In genomic region chr10:83530384-83530967, GRCm38 (mm10) we compare ENCODE assay signal across 17 mouse cellular contexts. TPM values are rescaled to one million over a fixed set of nuclear protein-coding genes. Genes with fewer than 3 reads are reported as not detected.
DNase-seq lines count a peak whose midpoint lies in the region; ATAC-seq and TF ChIP-seq lines count a peak whose summit lies in the region.
"Had no signal": no experiment of that assay in that cellular context is flagged by ENCODE, and none has a peak within 500 bp of the region (broad histone marks: within the 10 kb centered on the region; RNA-seq: fewer than 3 reads in every experiment).

No protein-coding gene starts in this region.

- peaks cover 18% of the 10 kb centered on the region for H3K36me3 ChIP-seq in forebrain, postnatal 0 days (ENCODE audit: insufficient read depth)
- no peaks in the 10 kb centered on the region for H3K36me3 ChIP-seq in intestine, embryonic 16.5 days (ENCODE audit: control insufficient read depth, insufficient read depth, low read length)
- H3K36me3 ChIP-seq: embryonic facial prominence, embryonic 10.5 days; heart, embryonic 12.5 days; hindbrain, embryonic 10.5 days; intestine, embryonic 15.5 days had no signal

- peaks cover 12% of the 10 kb centered on the region for H3K4me1 ChIP-seq in forebrain, postnatal 0 days (ENCODE audit: insufficient read depth)
- 0 out of 2 replicates have a peak, but pooled peaks cover 3% of the 10 kb centered on the region for H3K4me1 ChIP-seq in intestine, embryonic 16.5 days (ENCODE audit: control insufficient read depth, insufficient read depth, low read length)

- DNase-seq in 3134 (ENCODE audit: extremely low read depth, insufficient read length, low spot score) (peak; percentile 60), MN1 (ENCODE audit: low spot score) (peak; percentile 76), adipocyte (ENCODE audit: low spot score) (peak; percentile 27)
- no peak for DNase-seq in forebrain, postnatal 0 days
- DNase-seq: adrenal gland, postnatal 25 days; cerebellum, adult 2 months; cerebellum, postnatal 10 days; gastrocnemius, postnatal 14 days had no signal

- WGBS in forebrain, postnatal 0 days, result 89% methylated on average over 6 of the region's 6 CpGs
- WGBS in intestine, embryonic 16.5 days, result 84% methylated on average over 6 of the region's 6 CpGs

- peak; percentile 53 for ATAC-seq in megakaryocyte progenitor cell, adult 5-6 weeks (replicated peaks; ENCODE audit: poor library complexity)
- ATAC-seq in forebrain, postnatal 0 days, result no peak
- no peak for ATAC-seq in frontal cortex, adult (ENCODE audit: low TSS enrichment)
- no peak for ATAC-seq in intestine, embryonic 16.5 days
- ATAC-seq: forebrain, embryonic 14.5 days; intestine, embryonic 15.5 days had no signal

- H3K4me2 ChIP-seq in forebrain, postnatal 0 days (ENCODE audit: low read depth), result no peak overlapping the region
- no peak overlapping the region for H3K4me2 ChIP-seq in intestine, embryonic 16.5 days (ENCODE audit: low read depth, low read length)
- H3K4me2 ChIP-seq: heart, embryonic 12.5 days; hindbrain, embryonic 14.5 days; intestine, embryonic 15.5 days had no signal

- no peaks in the 10 kb centered on the region for H3K9me3 ChIP-seq in forebrain, postnatal 0 days (ENCODE audit: low read length)
- H3K9me3 ChIP-seq in intestine, embryonic 16.5 days (ENCODE audit: control insufficient read depth, low read length), result no peaks in the 10 kb centered on the region
- H3K9me3 ChIP-seq: embryonic facial prominence, embryonic 10.5 days; heart, embryonic 12.5 days; hindbrain, embryonic 10.5 days; intestine, embryonic 15.5 days had no signal

- no peak for TF ChIP-seq CTCF in forebrain, postnatal 0 days (IDR thresholded peaks at IDR 0.05; ENCODE audit: low read depth)

- no peak overlapping the region for H3K27ac ChIP-seq in forebrain, postnatal 0 days (ENCODE audit: low read depth, low read length)
- no peak overlapping the region for H3K27ac ChIP-seq in intestine, embryonic 16.5 days (ENCODE audit: low read length)
- H3K27ac ChIP-seq: embryonic facial prominence, embryonic 10.5 days; hindbrain, embryonic 10.5 days; hindbrain, embryonic 14.5 days; intestine, embryonic 15.5 days had no signal

- H3K9ac ChIP-seq in forebrain, postnatal 0 days, result no peak overlapping the region
- H3K9ac ChIP-seq in intestine, embryonic 16.5 days (ENCODE audit: low read depth, low read length), result no peak overlapping the region
- H3K9ac ChIP-seq: heart, embryonic 12.5 days; hindbrain, embryonic 14.5 days; intestine, embryonic 15.5 days had no signal

- H3K4me3 ChIP-seq in forebrain, postnatal 0 days (ENCODE audit: low read depth, low read length), result no peak overlapping the region
- H3K4me3 ChIP-seq in intestine, embryonic 16.5 days (ENCODE audit: low read length), result no peak overlapping the region
- H3K4me3 ChIP-seq: embryonic facial prominence, embryonic 10.5 days; heart, embryonic 12.5 days; hindbrain, embryonic 10.5 days; intestine, embryonic 15.5 days had no signal

- no peaks in the 10 kb centered on the region for H3K27me3 ChIP-seq in forebrain, postnatal 0 days (ENCODE audit: insufficient read depth, low read length)
- peaks cover 3% of the 10 kb centered on the region; the same call in 1 of the 2 replicates for H3K27me3 ChIP-seq in intestine, embryonic 16.5 days (replicated peaks; ENCODE audit: control insufficient read depth, insufficient read depth, low read length)
- H3K27me3 ChIP-seq: heart, embryonic 12.5 days; intestine, embryonic 15.5 days had no signal

RNA-seq across cellular contexts. Expression of gene Aldh1l2, which starts 3.5 kb away (rescaled TPM):
- not detected in 2 replicates for total RNA-seq in megakaryocyte progenitor cell, adult 5-6 weeks (2015)
- not detected in 2 replicates for total RNA-seq in megakaryocyte progenitor cell, adult 5-6 weeks (2017)
- total RNA-seq in forebrain, postnatal 0 days (2014; rRNA removed), result 25.1 and 29.5 TPM in 2 replicates
- polyA plus RNA-seq in forebrain, postnatal 0 days (2015; fragmentation: Nextera tagmentation; extraction: Ambion mirVana), result 6.4 and 9.2 TPM in 2 replicates
- polyA plus RNA-seq in intestine, embryonic 16.5 days (2015; fragmentation: Nextera tagmentation; extraction: Ambion mirVana), result 1.6 TPM in 2 replicates

RNA-seq across cellular contexts. Expression of gene Washc4, which starts 13.1 kb away (rescaled TPM):
- 20.7 and 22.1 TPM in 2 replicates for total RNA-seq in megakaryocyte progenitor cell, adult 5-6 weeks (2015)
- 31.9 and 32.2 TPM in 2 replicates for total RNA-seq in megakaryocyte progenitor cell, adult 5-6 weeks (2017)
- total RNA-seq in forebrain, postnatal 0 days (2014; rRNA removed), result 25.2 and 30.1 TPM in 2 replicates
- 13.4 and 21.8 TPM in 2 replicates for polyA plus RNA-seq in forebrain, postnatal 0 days (2015; fragmentation: Nextera tagmentation; extraction: Ambion mirVana)
- polyA plus RNA-seq in intestine, embryonic 16.5 days (2015; fragmentation: Nextera tagmentation; extraction: Ambion mirVana), result 43.6 and 46.8 TPM in 2 replicates

Comparison
In these comparisons a context has a peak if more than half of its experiments do, and no peak if none do; other contexts are left out.
1. RNA of gene Aldh1l2, which starts 3.5 kb away (total RNA-seq): 25.1 to 29.5 TPM in forebrain, postnatal 0 days; not detected in megakaryocyte progenitor cell, adult 5-6 weeks; every median in the first group is over 10 times any median in the second.